In the genomic region with DNA sequence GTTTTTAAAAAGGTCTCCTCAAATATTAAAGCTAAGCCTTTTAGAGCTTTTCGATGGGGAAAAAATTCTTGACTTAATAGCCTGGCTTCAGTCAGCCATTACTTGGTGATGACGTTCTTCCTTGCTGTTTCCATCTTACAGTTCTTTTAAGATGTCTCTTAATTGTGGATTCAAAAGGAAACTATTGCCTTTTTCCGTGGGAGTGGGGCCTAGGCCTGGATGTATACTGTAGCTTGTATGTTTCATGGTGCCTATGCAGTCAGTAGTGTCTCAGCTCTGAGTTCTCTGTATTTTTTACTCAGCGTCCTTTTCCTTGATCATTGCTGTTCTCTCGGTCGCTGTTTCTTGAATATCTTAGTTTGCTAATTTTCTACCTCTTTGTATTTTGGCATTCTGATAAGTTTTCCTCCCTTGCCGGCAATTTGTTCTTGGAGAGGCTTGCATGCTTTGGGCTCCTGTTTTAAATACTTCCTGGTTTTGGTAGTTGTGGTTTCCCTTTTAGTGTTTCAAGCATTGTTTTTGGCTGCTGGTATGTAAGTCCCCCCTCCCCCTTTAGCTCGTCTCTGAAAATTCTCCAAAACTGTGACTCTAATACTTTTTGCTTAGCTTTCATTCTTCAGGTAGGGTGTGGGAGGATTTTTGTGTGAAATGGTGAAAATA, we compare ENCODE assay signal across 8 mouse cellular contexts. TPM values are rescaled to one million over a fixed set of nuclear protein-coding genes. Genes with fewer than 3 reads are reported as not detected.
DNase-seq lines count a peak whose midpoint lies in the region; ATAC-seq and TF ChIP-seq lines count a peak whose summit lies in the region.

No protein-coding gene starts in this region.

- H3K9ac ChIP-seq in kidney, embryonic 16.5 days (replicated peaks; ENCODE audit: low read length), result peak overlapping the region; percentile 90
- peak overlapping the region; percentile 81 for H3K9ac ChIP-seq in hindbrain, embryonic 16.5 days (ENCODE audit: low read depth, low read length)
- H3K9ac ChIP-seq in midbrain, postnatal 0 days (replicated peaks; ENCODE audit: low read length, poor library complexity, severe bottlenecking), result peak overlapping the region; percentile 85

- H3K27ac ChIP-seq in kidney, embryonic 16.5 days (ENCODE audit: low read length), result peak overlapping the region; percentile 93
- no peak overlapping the region; the same call in 1 of the 2 replicates for H3K27ac ChIP-seq in hindbrain, embryonic 16.5 days (ENCODE audit: low read depth, low read length)
- no peak overlapping the region for H3K27ac ChIP-seq in midbrain, postnatal 0 days (ENCODE audit: low read depth, low read length)

- no peaks in the 10 kb centered on the region; the same call in 1 of the 2 replicates for H3K27me3 ChIP-seq in kidney, embryonic 16.5 days (ENCODE audit: insufficient read depth, low read length)
- H3K27me3 ChIP-seq in hindbrain, embryonic 16.5 days (replicated peaks; ENCODE audit: control insufficient read depth, insufficient read depth, low read length), result no peaks in the 10 kb centered on the region
- no peaks in the 10 kb centered on the region for H3K27me3 ChIP-seq in midbrain, postnatal 0 days (ENCODE audit: insufficient read depth, low read length)

- peaks cover 31% of the 10 kb centered on the region for H3K4me1 ChIP-seq in kidney, embryonic 16.5 days (ENCODE audit: insufficient read depth, low read length)
- peaks cover 31% of the 10 kb centered on the region for H3K4me1 ChIP-seq in hindbrain, embryonic 16.5 days (ENCODE audit: control insufficient read depth, insufficient read depth, low read depth, low read length)
- peaks cover 5% of the 10 kb centered on the region; the same call in 1 of the 2 replicates for H3K4me1 ChIP-seq in midbrain, postnatal 0 days (ENCODE audit: insufficient read depth, low read length)

- H3K9me3 ChIP-seq in kidney, embryonic 16.5 days (ENCODE audit: low read length), result 0 out of 2 replicates have a peak, but pooled peaks cover 2% of the 10 kb centered on the region
- H3K9me3 ChIP-seq in hindbrain, embryonic 16.5 days (ENCODE audit: control insufficient read depth, low read length), result no peaks in the 10 kb centered on the region
- no peaks in the 10 kb centered on the region for H3K9me3 ChIP-seq in midbrain, postnatal 0 days (ENCODE audit: low read length)

- 1% methylated on average over 8 of the region's 8 CpGs for WGBS in kidney, embryonic 16.5 days
- 5% methylated on average over 8 of the region's 8 CpGs for WGBS in hindbrain, embryonic 16.5 days
- 2% methylated on average over 8 of the region's 8 CpGs for WGBS in midbrain, postnatal 0 days

- no peak for DNase-seq in kidney, adult 9 months
- DNase-seq in midbrain, postnatal 0 days (ENCODE audit: low spot score), result no peak
- DNase-seq in frontal cortex, postnatal 36 days (ENCODE audit: low spot score in 2 of 2), result no peak
- no peak for DNase-seq in spleen, postnatal 10 days (ENCODE audit: low spot score in 2 of 2)
- no peak for DNase-seq in left cerebral cortex, adult 9 months (ENCODE audit: low spot score in 2 of 2)

- peak overlapping the region; percentile 79 for H3K4me3 ChIP-seq in kidney, embryonic 16.5 days (ENCODE audit: low read length)
- peak overlapping the region; percentile 63 for H3K4me3 ChIP-seq in hindbrain, embryonic 16.5 days (ENCODE audit: low read length)
- peak overlapping the region; percentile 84 for H3K4me3 ChIP-seq in midbrain, postnatal 0 days (ENCODE audit: low read depth, low read length)

- no peak for ATAC-seq in kidney, embryonic 16.5 days (ENCODE audit: low FRiP score, low TSS enrichment)
- ATAC-seq in activated CD4-positive, CD25-positive, alpha-beta regulatory T cell, adult 4 months, result peak; percentile 16
- ATAC-seq in hindbrain, embryonic 16.5 days, result no peak
- no peak for ATAC-seq in midbrain, postnatal 0 days (ENCODE audit: low FRiP score)

- peaks cover 24% of the 10 kb centered on the region for H3K36me3 ChIP-seq in kidney, embryonic 16.5 days (ENCODE audit: insufficient read depth, low read length)
- H3K36me3 ChIP-seq in hindbrain, embryonic 16.5 days (ENCODE audit: control insufficient read depth, insufficient read depth, low read length), result peaks cover 9% of the 10 kb centered on the region
- H3K36me3 ChIP-seq in midbrain, postnatal 0 days (ENCODE audit: insufficient read depth, low read length), result peaks cover 13% of the 10 kb centered on the region

- H3K4me2 ChIP-seq in kidney, embryonic 16.5 days (replicated peaks; ENCODE audit: low read depth, low read length), result peak overlapping the region; percentile 92
- H3K4me2 ChIP-seq in hindbrain, embryonic 16.5 days (ENCODE audit: low read length), result peak overlapping the region; percentile 74
- peak overlapping the region; percentile 74 for H3K4me2 ChIP-seq in midbrain, postnatal 0 days (ENCODE audit: low read depth, low read length, poor library complexity, severe bottlenecking)

- TF ChIP-seq CTCF in midbrain, postnatal 0 days (IDR thresholded peaks at IDR 0.05), result no peak

RNA-seq across cellular contexts. Expression of gene Srrm2, which starts 14.2 kb away (rescaled TPM):
- 411 and 514 TPM in 2 replicates for polyA plus RNA-seq in kidney, embryonic 16.5 days (2015; fragmentation: Nextera tagmentation; extraction: Ambion mirVana)
- polyA plus RNA-seq in activated CD4-positive, CD25-positive, alpha-beta regulatory T cell, adult 4 months (2017; shearing (Covaris generic)), result 100 to 1,000 TPM; 234 to 326 TPM
- 410 and 420 TPM in 2 replicates for polyA plus RNA-seq in hindbrain, embryonic 16.5 days (2015; fragmentation: Nextera tagmentation; extraction: Ambion mirVana)
- 162 and 196 TPM in 2 replicates for total RNA-seq in midbrain, postnatal 0 days (2014; rRNA removed)
- polyA plus RNA-seq in midbrain, postnatal 0 days (2015; fragmentation: Nextera tagmentation; extraction: Ambion mirVana), result 351 and 443 TPM in 2 replicates

RNA-seq across cellular contexts. Expression of gene Flywch2, which starts 18.7 kb away (rescaled TPM):
- polyA plus RNA-seq in kidney, embryonic 16.5 days (2015; fragmentation: Nextera tagmentation; extraction: Ambion mirVana), result 31.7 and 35.0 TPM in 2 replicates
- 1 to 10 TPM; 2.2 to 3.2 TPM for polyA plus RNA-seq in activated CD4-positive, CD25-positive, alpha-beta regulatory T cell, adult 4 months (2017; shearing (Covaris generic))
- polyA plus RNA-seq in hindbrain, embryonic 16.5 days (2015; fragmentation: Nextera tagmentation; extraction: Ambion mirVana), result 73.9 and 86.2 TPM in 2 replicates
- total RNA-seq in midbrain, postnatal 0 days (2014; rRNA removed), result 94.8 and 96.5 TPM in 2 replicates
- polyA plus RNA-seq in midbrain, postnatal 0 days (2015; fragmentation: Nextera tagmentation; extraction: Ambion mirVana), result 128 and 133 TPM in 2 replicates

RNA-seq across cellular contexts. Expression of gene Elob, which starts 24.4 kb away (rescaled TPM):
- polyA plus RNA-seq in kidney, embryonic 16.5 days (2015; fragmentation: Nextera tagmentation; extraction: Ambion mirVana), result 954 and 966 TPM in 2 replicates
- 100 to 1,000 TPM; 686 to 746 TPM for polyA plus RNA-seq in activated CD4-positive, CD25-positive, alpha-beta regulatory T cell, adult 4 months (2017; shearing (Covaris generic))
- polyA plus RNA-seq in hindbrain, embryonic 16.5 days (2015; fragmentation: Nextera tagmentation; extraction: Ambion mirVana), result 1,167 and 1,245 TPM in 2 replicates
- total RNA-seq in midbrain, postnatal 0 days (2014; rRNA removed), result 1,027 and 1,129 TPM in 2 replicates
- polyA plus RNA-seq in midbrain, postnatal 0 days (2015; fragmentation: Nextera tagmentation; extraction: Ambion mirVana), result 1,525 and 1,526 TPM in 2 replicates

RNA-seq across cellular contexts. Expression of gene Prss33, which starts 31.3 kb away (rescaled TPM):
- polyA plus RNA-seq in kidney, embryonic 16.5 days (2015; fragmentation: Nextera tagmentation; extraction: Ambion mirVana), result not detected in 2 replicates
- polyA plus RNA-seq in activated CD4-positive, CD25-positive, alpha-beta regulatory T cell, adult 4 months (2017; shearing (Covaris generic)), result 1 to 10 TPM; 1.1 to 2.4 TPM
- polyA plus RNA-seq in hindbrain, embryonic 16.5 days (2015; fragmentation: Nextera tagmentation; extraction: Ambion mirVana), result 0.17 TPM in 1 of 2 replicates, not detected in the other
- total RNA-seq in midbrain, postnatal 0 days (2014; rRNA removed), result not detected in 2 replicates
- 0.17 TPM in 1 of 2 replicates, not detected in the other for polyA plus RNA-seq in midbrain, postnatal 0 days (2015; fragmentation: Nextera tagmentation; extraction: Ambion mirVana)

RNA-seq across cellular contexts. Expression of gene Flywch1, which starts 33.2 kb away (rescaled TPM):
- 101 and 104 TPM in 2 replicates for polyA plus RNA-seq in kidney, embryonic 16.5 days (2015; fragmentation: Nextera tagmentation; extraction: Ambion mirVana)
- polyA plus RNA-seq in activated CD4-positive, CD25-positive, alpha-beta regulatory T cell, adult 4 months (2017; shearing (Covaris generic)), result 10 to 100 TPM; 13.2 to 13.3 TPM
- 202 and 203 TPM in 2 replicates for polyA plus RNA-seq in hindbrain, embryonic 16.5 days (2015; fragmentation: Nextera tagmentation; extraction: Ambion mirVana)
- 248 and 253 TPM in 2 replicates for total RNA-seq in midbrain, postnatal 0 days (2014; rRNA removed)
- 188 TPM in 2 replicates for polyA plus RNA-seq in midbrain, postnatal 0 days (2015; fragmentation: Nextera tagmentation; extraction: Ambion mirVana)
